Mouse (Mus musculus) neural tube, embryonic 13.5 days (tissue): Measurements from ENCODE around the gene Foxp3. TPM values are rescaled to one million over a fixed set of nuclear protein-coding genes. Genes with fewer than 3 reads are reported as not detected.
A peak's percentile ranks its signal among the peaks of the same experiment; 100 is the strongest.

Source experiments
- ATAC-seq: fragments of 200-750 bp; cut with Nextera tagmentation; 2 replicates; pipeline ENCODE4 v1.8.0; 2017; ENCODE audit warnings: low read depth, mild to moderate bottlenecking, moderate TSS enrichment, moderate library complexity
- H3K27ac ChIP-seq: fragments of 300-500 bp; sonication (generic); replicated peaks from 2 replicates; pipeline ENCODE4 v1.5.1; 2015; ENCODE audit warnings: moderate library complexity, mild to moderate bottlenecking, inconsistent platforms
- H3K27me3 ChIP-seq: fragments of 300-500 bp; sonication (generic); 2 replicates; pipeline ENCODE4 v1.6.1; 2015; ENCODE audit warnings: mild to moderate bottlenecking, inconsistent platforms
- H3K36me3 ChIP-seq: fragments of 300-500 bp; sonication (generic); 2 replicates; pipeline ENCODE4 v1.6.1; 2015; ENCODE audit warnings: mild to moderate bottlenecking, inconsistent platforms
- H3K4me1 ChIP-seq: fragments of 300-500 bp; sonication (generic); replicated peaks from 2 replicates; pipeline ENCODE4 v1.6.1; 2015; ENCODE audit warnings: inconsistent platforms
- H3K4me2 ChIP-seq: fragments of 300-500 bp; sonication (generic); 2 replicates; pipeline ENCODE4 v1.6.1; 2015; ENCODE audit warnings: inconsistent platforms, mild to moderate bottlenecking, moderate library complexity
- H3K4me3 ChIP-seq: fragments of 300-500 bp; sonication (generic); 2 replicates; pipeline ENCODE4 v1.5.1; 2015; ENCODE audit warnings: mild to moderate bottlenecking, inconsistent platforms
- H3K9ac ChIP-seq: fragments of 300-500 bp; sonication (generic); 2 replicates; pipeline ENCODE4 v1.6.1; 2015; ENCODE audit warnings: moderate library complexity, mild to moderate bottlenecking, inconsistent platforms
- H3K9me3 ChIP-seq: fragments of 300-500 bp; sonication (generic); 2 replicates; pipeline ENCODE4 v1.6.1; 2016; ENCODE audit warnings: inconsistent platforms
- WGBS: fragments of 180-500 bp; shearing (Covaris S2); methylation state at CpG from one replicate; pipeline ENCODE4 v1.1.7; 2015; 5-methylcytosine and 5-hydroxymethylcytosine counted together
- polyA plus RNA-seq: library from polyadenylated mRNA; unstranded; fragments of >200 nt; fragmentation: Nextera tagmentation; extraction: Ambion mirVana; gene quantifications from 2 replicates; pipeline ENCODE4 v1.2.1, GENCODE M21; 2015

Gene Foxp3
- polyA plus RNA-seq, result 0.14 TPM in 1 of 2 replicates, not detected in the other

DNA sequence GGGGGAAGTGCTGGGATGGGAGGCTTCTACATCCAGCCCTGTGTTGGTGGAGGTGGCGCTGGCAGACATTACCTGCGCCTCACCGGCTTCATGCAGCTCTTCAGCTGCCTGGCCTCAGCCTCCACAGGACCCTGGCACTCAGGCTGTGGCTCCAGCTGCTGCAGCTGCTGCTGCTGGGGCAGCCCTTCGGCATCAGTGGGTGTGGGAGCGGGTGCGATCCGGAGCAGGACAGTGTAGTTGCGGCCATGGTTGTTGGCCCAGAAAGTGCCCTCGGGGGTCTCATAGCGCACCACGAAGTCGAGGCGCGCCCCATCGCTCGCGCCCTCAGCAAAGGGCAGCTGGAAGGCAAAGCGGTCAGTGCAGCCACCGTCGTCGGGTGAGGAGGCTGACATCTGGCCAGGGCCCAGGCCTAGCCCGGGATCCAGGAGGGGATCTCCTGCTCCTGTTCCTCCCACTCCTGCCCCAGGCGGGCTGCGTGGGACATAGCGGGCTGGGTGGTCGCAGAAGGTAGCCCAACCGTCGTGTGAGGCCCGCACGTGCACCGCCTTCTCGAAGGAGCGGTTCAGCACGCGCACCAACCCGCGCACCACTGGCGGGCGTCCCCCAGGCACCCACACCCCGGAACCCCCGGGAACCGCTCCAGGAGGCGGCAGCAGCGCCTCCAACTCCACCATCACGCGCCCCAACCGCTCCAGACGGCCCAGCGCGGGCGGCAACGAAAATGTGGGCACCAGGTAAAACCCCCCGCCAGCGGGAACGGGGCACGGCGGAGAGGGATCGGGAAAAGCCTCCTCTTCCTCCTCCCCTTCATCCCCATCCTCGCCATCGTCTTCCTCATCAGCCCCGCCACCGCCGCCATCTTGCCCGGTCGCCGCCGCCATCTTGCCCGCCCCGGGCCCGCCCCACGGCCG is at the start of gene Foxp3:
Gene Foxp3 (plus strand): TSS at position 469 of the 911 bp plus-strand sequence.
- Histone ChIP-seq H3K4me2 (peak within 1 kb of the TSS; percentile 63), H3K27me3 (no peaks in the 10 kb centered on the region), H3K27ac (peak within 1 kb of the TSS; percentile 93), H3K4me1 (peaks cover 41% of the 10 kb centered on the region), H3K9ac (peak within 1 kb of the TSS; percentile 78), H3K36me3 (no peaks in the 10 kb centered on the region), H3K9me3 (no peaks in the 10 kb centered on the region), H3K4me3 (peak within 1 kb of the TSS; percentile 52)
- 38% methylated on average over 57 of the region's 72 CpGs for WGBS
- peak; percentile 70 for ATAC-seq

DNA sequence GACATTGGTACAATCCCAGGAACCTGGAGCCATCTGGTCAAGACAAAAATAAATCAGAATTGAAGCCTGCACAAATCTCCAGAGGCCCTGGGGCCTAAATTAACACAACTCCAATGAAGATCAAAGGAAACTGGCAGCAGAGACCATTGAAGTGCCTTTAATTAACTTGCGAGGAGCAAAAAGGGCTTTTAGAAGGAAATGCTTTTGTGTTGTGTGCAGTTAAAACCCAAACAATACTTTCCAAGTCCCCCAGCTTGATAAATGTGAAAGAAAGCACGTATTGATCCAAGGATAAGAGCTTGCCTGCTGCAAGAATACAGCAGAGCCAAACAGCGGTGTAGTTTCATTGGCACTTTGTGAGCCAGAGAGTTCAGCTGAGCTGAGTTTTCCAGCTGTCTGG is 48.5 kb upstream of the Foxp3 start:
- no peaks in the 10 kb centered on the region for H3K36me3 ChIP-seq
- 18% methylated on average over 3 of the region's 3 CpGs for WGBS
- no peak overlapping the region for H3K27ac ChIP-seq
- H3K4me2 ChIP-seq, result no peak overlapping the region
- no peaks in the 10 kb centered on the region for H3K9me3 ChIP-seq
- no peaks in the 10 kb centered on the region for H3K27me3 ChIP-seq
- no peak overlapping the region for H3K4me3 ChIP-seq
- H3K9ac ChIP-seq, result no peak overlapping the region
- no peak for ATAC-seq
- no peaks in the 10 kb centered on the region for H3K4me1 ChIP-seq

DNA sequence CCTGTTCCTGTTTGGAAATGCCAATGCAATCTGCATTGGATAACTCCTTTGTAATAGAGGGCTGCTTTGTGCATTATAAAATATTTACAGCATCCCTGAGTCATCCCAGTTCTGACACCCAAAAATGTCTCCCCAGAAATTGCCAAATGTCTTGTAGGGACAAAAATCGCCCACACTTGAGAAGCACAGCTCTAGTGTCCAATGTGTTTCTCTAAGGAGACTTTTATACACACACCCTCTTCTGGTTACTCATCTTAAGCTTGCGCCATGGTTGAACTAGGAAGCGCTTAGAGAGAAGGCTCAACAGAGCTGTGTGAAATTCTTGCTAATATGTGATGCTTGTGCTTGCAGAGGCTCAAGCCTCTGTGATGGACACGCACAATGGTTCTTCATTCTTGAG is 20.0 kb upstream of the Foxp3 start:
- H3K4me1 ChIP-seq, result no peaks in the 10 kb centered on the region
- H3K4me3 ChIP-seq, result no peak overlapping the region
- H3K4me2 ChIP-seq, result no peak overlapping the region
- no peak overlapping the region for H3K9ac ChIP-seq
- H3K36me3 ChIP-seq, result no peaks in the 10 kb centered on the region
- H3K27ac ChIP-seq, result no peak overlapping the region
- no peaks in the 10 kb centered on the region for H3K27me3 ChIP-seq
- H3K9me3 ChIP-seq, result no peaks in the 10 kb centered on the region
- 90% methylated on average over 4 of the region's 4 CpGs for WGBS
- ATAC-seq, result no peak

GRCm38 (mm10) chrX:7563076-7563475 is 10.4 kb upstream of the Foxp3 start:
- WGBS, result 30% methylated on average over 2 of the region's 2 CpGs

GRCm38 (mm10) chrX:7566352-7566751 is 7.1 kb upstream of the Foxp3 start:
- H3K36me3 ChIP-seq, result no peaks in the 10 kb centered on the region

More at GRCm38 (mm10) chrX:7563076-7563475, 10.4 kb upstream of the Foxp3 start:
- no peaks in the 10 kb centered on the region for H3K27me3 ChIP-seq
- H3K4me3 ChIP-seq, result no peak overlapping the region
- no peak for ATAC-seq
- H3K27ac ChIP-seq, result no peak overlapping the region
- peaks cover 7% of the 10 kb centered on the region; the same call in 1 of the 2 replicates for H3K36me3 ChIP-seq
- no peak overlapping the region for H3K4me2 ChIP-seq
- H3K9me3 ChIP-seq, result no peaks in the 10 kb centered on the region
- no peaks in the 10 kb centered on the region for H3K4me1 ChIP-seq
- H3K9ac ChIP-seq, result no peak overlapping the region

DNA sequence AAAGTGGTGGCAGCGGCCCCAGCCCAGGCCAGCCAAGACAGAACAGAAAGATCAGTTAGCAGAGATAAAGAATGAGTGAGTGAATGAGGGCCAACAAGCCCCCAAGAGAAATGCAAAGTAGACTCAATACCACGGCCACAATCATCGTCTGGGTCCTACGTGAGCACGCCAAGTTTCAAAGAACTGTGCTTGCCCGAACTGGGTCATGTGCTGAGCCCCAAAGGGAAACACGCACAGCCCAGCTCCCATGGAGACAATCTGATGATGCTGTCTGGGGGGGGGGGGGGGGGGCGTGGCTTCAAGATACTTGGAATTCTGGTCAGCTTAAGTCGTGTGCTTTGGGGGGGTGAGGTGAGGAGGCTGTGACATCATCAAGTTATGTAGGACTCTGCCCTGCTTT is 6.0 kb upstream of the Foxp3 start:
- no peak for ATAC-seq
- Histone ChIP-seq H3K4me3 (no peak overlapping the region), H3K36me3 (no peaks in the 10 kb centered on the region), H3K9me3 (no peaks in the 10 kb centered on the region), H3K4me1 (peaks cover 32% of the 10 kb centered on the region), H3K9ac (no peak overlapping the region), H3K27ac (no peak overlapping the region), H3K4me2 (no peak overlapping the region), H3K27me3 (no peaks in the 10 kb centered on the region)
- 73% methylated on average over 8 of the region's 9 CpGs for WGBS

More at GRCm38 (mm10) chrX:7566352-7566751, 7.1 kb upstream of the Foxp3 start:
- Histone ChIP-seq H3K9ac (no peak overlapping the region), H3K4me2 (no peak overlapping the region), H3K4me1 (peaks cover 20% of the 10 kb centered on the region), H3K27me3 (no peaks in the 10 kb centered on the region), H3K4me3 (no peak overlapping the region), H3K9me3 (no peaks in the 10 kb centered on the region), H3K27ac (no peak overlapping the region)
- WGBS, result 88% methylated on average over 6 of the region's 6 CpGs
- no peak for ATAC-seq

- Histone ChIP-seq H3K9ac (no peak overlapping the region), H3K36me3 (no peaks in the 10 kb centered on the region), H3K4me3 (no peak overlapping the region), H3K27me3 (no peaks in the 10 kb centered on the region), H3K27ac (no peak overlapping the region), H3K4me2 (no peak overlapping the region), H3K9me3 (no peaks in the 10 kb centered on the region), H3K4me1 (peaks cover 41% of the 10 kb centered on the region)
- ATAC-seq, result no peak
- WGBS, result 61% methylated on average over 7 of the region's 7 CpGs
These were observed 2.8 kb upstream of the Foxp3 start for GRCm38 (mm10) chrX:7570481-7571175.

DNA sequence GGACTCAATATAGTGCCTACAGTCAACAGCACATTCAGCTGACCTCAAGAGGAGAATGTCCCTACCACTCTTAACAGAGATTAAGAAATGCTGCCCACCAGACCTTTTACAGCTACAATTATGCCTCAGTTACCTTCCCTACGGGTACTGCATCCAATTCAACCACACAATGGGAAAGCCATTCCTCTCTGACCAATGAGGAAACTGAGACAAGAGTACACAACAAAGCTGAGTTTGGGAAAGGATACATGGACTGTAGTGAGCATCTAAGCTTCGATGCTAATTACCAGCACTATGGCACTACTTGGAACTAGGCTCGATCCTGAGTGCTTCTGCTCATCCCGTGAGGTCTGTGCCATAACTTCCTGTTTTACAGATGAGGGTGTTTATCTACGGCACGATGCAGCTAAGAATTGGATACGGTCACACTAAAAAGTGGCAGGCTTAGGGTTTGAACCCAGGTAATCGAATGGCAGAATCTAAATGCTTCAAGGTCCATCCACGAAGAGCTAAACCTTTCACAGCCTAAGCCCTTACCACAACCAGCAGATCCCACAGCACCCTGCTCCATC is 1.8 kb upstream of the Foxp3 start:
- no peak for ATAC-seq
- Histone ChIP-seq H3K4me3 (no peak overlapping the region), H3K9ac (no peak overlapping the region), H3K4me2 (peak overlapping the region; percentile 63; the same call in 1 of the 2 replicates), H3K4me1 (peaks cover 41% of the 10 kb centered on the region), H3K27me3 (no peaks in the 10 kb centered on the region), H3K36me3 (no peaks in the 10 kb centered on the region), H3K9me3 (no peaks in the 10 kb centered on the region), H3K27ac (no peak overlapping the region)
- WGBS, result 84% methylated on average over 9 of the region's 9 CpGs

GRCm38 (mm10) chrX:7572466-7572865 is 978 bp upstream of the Foxp3 start:
- no peaks in the 10 kb centered on the region for H3K36me3 ChIP-seq
- peaks cover 41% of the 10 kb centered on the region for H3K4me1 ChIP-seq
- WGBS, result 84% methylated on average over 10 of the region's 10 CpGs
- no peak for ATAC-seq
- no peak overlapping the region for H3K9ac ChIP-seq
- H3K4me2 ChIP-seq, result peak overlapping the region; percentile 63
- H3K4me3 ChIP-seq, result 0 out of 2 replicates have a peak overlapping the region, but pooled peaks have one; percentile 52
- no peaks in the 10 kb centered on the region for H3K9me3 ChIP-seq
- H3K27me3 ChIP-seq, result no peaks in the 10 kb centered on the region
- no peak overlapping the region for H3K27ac ChIP-seq

DNA sequence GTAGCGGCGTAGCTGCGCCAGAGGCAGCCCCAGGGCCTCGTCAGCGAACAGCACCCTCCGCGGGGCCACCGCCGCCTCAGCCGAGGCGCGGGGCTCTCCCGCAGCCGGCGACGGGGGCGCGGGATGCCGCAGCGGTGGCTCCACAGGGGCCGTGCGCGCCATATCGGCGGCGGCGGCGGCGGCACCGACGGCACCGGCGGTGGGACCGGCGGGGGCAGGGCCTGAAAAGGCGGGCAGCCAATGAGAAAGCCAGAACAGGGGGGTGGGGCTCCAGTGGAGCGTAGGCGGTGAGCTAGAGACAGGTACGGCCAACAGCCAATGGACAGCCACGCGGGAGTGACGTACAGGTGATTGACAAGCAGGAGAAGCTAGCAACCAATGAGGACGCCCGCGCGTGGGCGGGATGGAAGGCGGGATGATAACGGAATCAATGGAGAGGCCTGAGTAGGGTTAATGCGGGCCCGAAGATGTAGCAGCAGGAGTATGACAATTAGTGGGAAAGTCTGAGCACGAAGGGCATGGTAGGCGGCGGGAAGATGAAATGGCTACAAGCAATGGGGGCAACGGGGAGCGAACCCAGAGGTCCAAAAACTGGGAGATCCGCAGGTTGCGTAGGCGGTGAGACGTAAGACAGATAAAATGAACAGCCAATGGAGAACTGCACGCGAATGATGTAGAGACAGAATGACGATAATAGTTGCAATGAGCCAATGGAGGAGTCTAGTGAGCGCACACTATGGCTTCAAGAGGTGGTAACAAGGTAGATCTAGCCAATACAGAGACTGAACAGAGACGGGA is 842 bp downstream of the Foxp3 start, which contains the start of gene Ppp1r3f:
Gene Ppp1r3f (minus strand): TSS at position 197 of the 798 bp plus-strand sequence.
- H3K4me3 ChIP-seq, result peak within 1 kb of the TSS; percentile 52
- peak within 1 kb of the TSS; percentile 63 for H3K4me2 ChIP-seq
- H3K9me3 ChIP-seq, result no peaks in the 10 kb centered on the region
- whole genome bisulfite sequencing, result 18% methylated on average over 64 of the region's 65 CpGs
- peak within 1 kb of the TSS; percentile 78 for H3K9ac ChIP-seq
- ATAC-seq, result peak; percentile 99
- no peaks in the 10 kb centered on the region for H3K36me3 ChIP-seq
- H3K4me1 ChIP-seq, result peaks cover 38% of the 10 kb centered on the region
- peak within 1 kb of the TSS; percentile 93 for H3K27ac ChIP-seq
- no peaks in the 10 kb centered on the region for H3K27me3 ChIP-seq

DNA sequence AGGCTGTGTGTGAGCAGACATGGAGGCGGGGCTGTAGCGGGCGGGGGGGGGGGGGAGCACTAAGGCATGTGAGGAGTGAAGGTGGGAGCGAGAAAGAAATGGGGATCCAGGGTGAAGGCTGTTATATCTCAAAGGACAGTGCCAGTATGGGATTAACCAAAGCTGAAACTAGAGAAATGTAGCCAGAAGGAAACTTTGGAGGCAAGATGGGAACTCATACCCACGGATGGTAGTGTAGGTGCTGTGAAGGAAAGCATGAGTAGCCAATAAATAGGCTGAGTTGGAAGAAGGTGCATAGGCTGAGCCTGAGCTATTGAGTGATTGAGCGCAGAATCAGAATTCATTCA is 1.4 kb downstream of the Foxp3 start:
- Histone ChIP-seq H3K9me3 (no peaks in the 10 kb centered on the region), H3K27ac (peak overlapping the region; percentile 89), H3K9ac (peak overlapping the region; percentile 57), H3K27me3 (no peaks in the 10 kb centered on the region), H3K4me1 (peaks cover 35% of the 10 kb centered on the region), H3K4me2 (peak overlapping the region; percentile 50), H3K4me3 (peak overlapping the region; percentile 52), H3K36me3 (no peaks in the 10 kb centered on the region)
- WGBS, result 43% methylated on average over 4 of the region's 6 CpGs
- no peak; the same call in 1 of the 2 replicates for ATAC-seq
